Mouse (Mus musculus) stomach, adult 2 months (tissue): Measurements from ENCODE around the gene Smim17. TPM values are rescaled to one million over a fixed set of nuclear protein-coding genes. Genes with fewer than 3 reads are reported as not detected.

Source experiments
- polyA plus RNA-seq: library from polyadenylated mRNA; depleted of rRNA; stranded (reverse); fragments of >200 nt; gene quantifications from 2 replicates; pipeline ENCODE4 v1.2.3, GENCODE M21; 2012; rRNA removed

The Smim17 gene
- not detected in 2 replicates for polyA plus RNA-seq

DNA sequence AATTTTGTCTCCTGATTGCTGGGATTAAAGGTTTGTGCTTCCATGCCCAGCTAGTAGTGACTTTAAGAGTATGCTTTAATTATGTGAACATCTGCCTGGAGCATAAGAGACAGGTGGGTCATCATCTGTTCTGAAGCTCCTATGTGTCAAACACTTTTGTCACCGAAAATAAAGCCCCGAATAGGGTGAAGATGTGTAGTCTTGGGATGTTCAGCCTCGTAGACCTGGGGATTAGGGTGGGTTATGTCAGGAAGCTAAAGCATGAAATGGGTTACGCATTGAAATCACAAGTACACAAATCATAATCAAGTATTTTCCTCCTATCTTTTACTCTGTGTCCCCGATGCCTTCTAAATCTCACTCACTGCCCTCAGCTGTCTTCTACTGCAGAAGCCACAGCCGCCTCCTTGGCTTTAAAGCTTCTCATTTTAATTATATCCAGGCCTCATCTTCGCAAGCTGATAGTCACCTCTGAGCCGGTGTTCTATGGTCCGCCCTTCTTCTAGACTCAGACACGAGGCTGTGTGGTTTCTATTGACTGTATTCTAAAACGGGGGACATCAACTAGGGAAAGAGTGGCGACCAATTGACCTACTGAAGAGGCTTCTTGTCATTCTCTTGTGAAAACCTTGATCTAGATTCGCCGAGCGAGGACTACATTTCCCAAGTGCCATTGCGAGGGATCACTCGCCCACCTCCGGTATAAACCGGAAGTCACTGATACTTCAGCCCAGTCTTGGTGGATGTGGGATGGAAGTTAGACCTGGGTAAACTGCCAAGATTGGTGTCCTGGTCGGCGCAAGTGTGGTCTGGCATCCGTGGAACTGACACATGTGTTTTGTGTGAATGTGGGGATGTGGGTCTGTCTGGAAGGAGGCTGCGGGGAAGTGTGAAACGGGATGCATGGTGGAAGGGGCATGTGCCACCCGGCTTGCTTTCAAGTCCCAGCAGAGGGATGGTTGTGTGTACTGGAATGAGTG, at the start of gene Smim17:
Gene Smim17 (plus strand): TSS at position 720 of the 980 bp plus-strand sequence.

DNA sequence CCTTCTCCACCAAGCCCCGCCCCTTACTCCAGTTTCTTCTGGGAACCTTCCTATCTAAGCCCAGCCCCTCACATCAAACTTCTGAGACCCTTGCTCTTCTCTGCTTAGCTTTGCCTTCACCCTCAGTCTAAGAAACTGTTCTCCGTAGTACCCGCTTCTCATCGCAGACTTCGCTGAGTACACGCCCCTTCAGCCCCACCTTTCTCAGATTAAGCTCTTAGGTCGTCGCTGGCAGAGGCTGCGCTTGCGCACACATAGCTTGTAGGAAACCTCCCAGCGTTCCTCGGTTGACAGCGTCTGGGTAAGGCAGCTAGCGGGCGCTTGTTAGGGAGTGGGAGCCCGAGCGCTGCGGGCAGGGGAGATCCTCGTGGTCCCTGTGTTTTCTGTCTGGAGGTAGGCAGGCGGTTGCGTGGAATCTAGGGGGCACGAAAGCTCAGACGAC, 35.4 kb upstream of the Smim17 start, which contains the start of gene Zfp78:
Gene Zfp78 (plus strand): TSS at position 234 of the 442 bp plus-strand sequence.

DNA sequence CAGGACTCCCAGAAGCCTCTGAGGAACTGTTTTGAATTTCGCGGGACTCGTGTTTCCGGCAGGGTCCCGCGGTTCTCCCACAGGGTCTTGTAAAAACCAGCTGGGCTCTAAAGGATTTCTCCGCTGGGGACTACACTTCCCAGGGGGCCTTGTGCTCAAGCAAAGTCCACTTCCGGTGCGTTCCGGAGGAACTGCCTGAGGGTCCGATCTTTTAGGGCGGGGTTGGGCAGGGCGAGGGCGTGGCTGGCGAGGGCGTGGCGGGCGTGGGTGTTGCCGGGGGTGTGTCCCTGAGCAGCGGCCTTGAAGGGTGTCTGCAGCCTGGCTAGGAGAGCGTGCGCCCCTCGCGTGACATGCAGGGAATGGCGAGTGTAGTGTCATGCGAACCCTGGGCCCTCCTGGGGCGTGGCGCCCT, 15.5 kb upstream of the Smim17 start, which contains the start of gene Zfp28:
Gene Zfp28 (plus strand): TSS at position 252 of the 412 bp plus-strand sequence.

DNA sequence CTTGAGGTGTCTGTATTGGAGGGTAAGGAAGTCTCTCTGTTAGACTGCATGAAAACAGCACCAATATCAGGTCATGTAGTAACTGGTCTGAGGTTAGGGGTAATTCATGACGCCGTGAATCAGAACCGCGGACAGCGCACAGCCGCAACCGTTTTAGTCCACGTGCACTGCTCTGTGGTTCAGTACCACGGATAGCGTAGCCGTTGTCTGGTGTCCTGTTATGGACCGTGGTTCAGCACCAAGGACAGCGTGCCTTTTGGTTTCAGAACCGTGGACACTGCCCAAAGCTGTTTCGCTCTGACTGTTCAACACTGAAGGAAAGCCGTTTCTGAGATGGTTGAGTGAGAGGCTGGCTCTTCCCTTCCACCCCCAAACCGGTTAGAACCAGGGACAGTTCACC, 11.5 kb downstream of the Smim17 start, which contains the start of gene Gm20715:
Gene Gm20715 (plus strand): TSS at position 235 of the 400 bp plus-strand sequence.

GRCm38 (mm10) chr7:6438388-6438787, 39.9 kb downstream of the Smim17 start, which contains the start of gene Olfr1344:
Gene Olfr1344, plus strand, starts transcription at chr7:6438688.

GRCm38 (mm10) chr7:6455868-6456267, 57.4 kb downstream of the Smim17 start, which contains the start of gene Olfr1336:
Gene Olfr1336, plus strand, starts transcription at chr7:6456168.

GRCm38 (mm10) chr7:6466951-6467350, 68.4 kb downstream of the Smim17 start, which contains the start of gene Olfr1346:
Gene Olfr1346, plus strand, starts transcription at chr7:6467101.

Other genes with a start within 250 kb of the Smim17 start
- gene Zfp787, start 242.7 kb upstream of the Smim17 start, polyA plus RNA-seq, result 22.2 and 29.0 TPM in 2 replicates
- gene Zfp444, start 226.5 kb upstream of the Smim17 start, polyA plus RNA-seq, result 12.4 and 21.2 TPM in 2 replicates
- gene Galp, start 201.6 kb upstream of the Smim17 start, polyA plus RNA-seq, result not detected in 2 replicates
- not detected in 2 replicates for gene Zscan5b, start 176.4 kb upstream of the Smim17 start, polyA plus RNA-seq
- gene Epp13, start 146.0 kb upstream of the Smim17 start, polyA plus RNA-seq, result 1.3 TPM in 1 of 2 replicates, not detected in the other
- 0.05 and 0.12 TPM in 2 replicates for gene Zfp667, start 112.1 kb upstream of the Smim17 start, polyA plus RNA-seq
- 0.09 TPM in 1 of 2 replicates, not detected in the other for gene Zfp583, start 67.4 kb upstream of the Smim17 start, polyA plus RNA-seq
- gene Gm3854, start 55.0 kb upstream of the Smim17 start, polyA plus RNA-seq, result not detected in 2 replicates
- gene Zfp78, start 35.4 kb upstream of the Smim17 start, polyA plus RNA-seq, result 0.01 TPM in 1 of 2 replicates, not detected in the other
- gene Zfp28, start 15.4 kb upstream of the Smim17 start, polyA plus RNA-seq, result 0.17 and 0.54 TPM in 2 replicates
- not detected in 2 replicates for gene Gm20715, start 11.6 kb downstream of the Smim17 start, polyA plus RNA-seq
- not detected in 2 replicates for gene Olfr1344, start 40.0 kb downstream of the Smim17 start, polyA plus RNA-seq
- not detected in 2 replicates for gene Olfr1336, start 57.5 kb downstream of the Smim17 start, polyA plus RNA-seq
- gene Olfr1346, start 68.4 kb downstream of the Smim17 start, polyA plus RNA-seq, result not detected in 2 replicates
- gene Olfr5, start 88.2 kb downstream of the Smim17 start, polyA plus RNA-seq, result not detected in 2 replicates
- gene Olfr1347, start 101.0 kb downstream of the Smim17 start, polyA plus RNA-seq, result not detected in 2 replicates
- not detected in 2 replicates for gene Olfr1348, start 110.0 kb downstream of the Smim17 start, polyA plus RNA-seq
- not detected in 2 replicates for gene Olfr1349, start 124.2 kb downstream of the Smim17 start, polyA plus RNA-seq
- gene Olfr1350, start 166.1 kb downstream of the Smim17 start, polyA plus RNA-seq, result not detected in 2 replicates